Mouse (Mus musculus) spleen, adult 2 months (tissue): ENCODE measurements around the gene Tnfrsf22.

Experiments
- CTCF ChIP-seq: fragments of 200-500 bp; IDR thresholded peaks from 2 replicates; pipeline ENCODE4 v1.5.1; 2011; ENCODE audit warnings: mild to moderate bottlenecking, inconsistent platforms; ENCODE audit not compliant: insufficient read depth, insufficient read length, insufficient replicate concordance; ENCODE audit errors: extremely low read depth
- POLR2A ChIP-seq: fragments of 200-500 bp; IDR thresholded peaks from 2 replicates; pipeline ENCODE4 v1.6.1; 2011; ENCODE audit warnings: low read depth, low read length, inconsistent platforms

GRCm38 (mm10) chr7:143600231-143600740, 49.2 kb downstream of the Tnfrsf22 start:
- TF ChIP-seq POLR2A (no peak), CTCF (no peak)
